Mouse (Mus musculus): ENCODE results near the gene Myo19.

- TF ChIP-seq CTCF (IDR thresholded peaks at IDR 0.05; ENCODE audit: extremely low read depth, insufficient read length, insufficient replicate concordance, low read depth, low read length) (no peak), POLR2A (IDR thresholded peaks at IDR 0.05; ENCODE audit: low read depth, low read length) (no peak)
These were observed 67.3 kb downstream of the Myo19 start for GRCm38 (mm10) chr11:84947206-84947605.

All from small intestine, adult 2 months (tissue).